14 mouse cellular contexts compared by ENCODE assay signal in the genomic region with DNA sequence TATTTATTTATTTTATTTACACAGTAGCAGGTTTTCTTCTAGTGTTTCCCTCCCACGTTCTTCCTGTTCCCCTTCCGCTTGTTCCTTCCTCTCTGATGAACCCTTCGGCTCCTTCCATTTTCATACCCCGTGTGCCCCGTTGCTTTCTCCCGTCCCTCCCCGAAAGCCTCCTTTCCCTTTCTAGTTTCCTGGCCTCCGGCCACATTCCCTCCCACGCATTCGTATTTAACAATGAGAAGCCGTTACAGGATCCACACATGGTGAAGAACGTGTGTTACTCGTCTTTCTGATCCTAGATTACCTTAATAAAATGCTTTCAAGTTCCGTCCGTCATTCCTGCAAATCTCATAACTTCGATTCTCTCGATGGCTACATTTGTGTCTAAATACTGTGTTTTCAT. TPM values are rescaled to one million over a fixed set of nuclear protein-coding genes. Genes with fewer than 3 reads are reported as not detected.
DNase-seq lines count a peak whose midpoint lies in the region; ATAC-seq and TF ChIP-seq lines count a peak whose summit lies in the region.
"Had no signal": no experiment of that assay in that cellular context is flagged by ENCODE, and none has a peak within 500 bp of the region (broad histone marks: within the 10 kb centered on the region; RNA-seq: fewer than 3 reads in every experiment).

No protein-coding gene starts in this region.

- peak; percentile 97 for DNase-seq in heart, adult 11 months
- peak; percentile 38 for DNase-seq in ovary, postnatal 36 days (ENCODE audit: low spot score)
- no peak for DNase-seq in ovary, postnatal 10 days (ENCODE audit: low spot score)
- DNase-seq in layer of hippocampus, adult 2 months (ENCODE audit: low spot score in 2 of 2): peak in 1 of 2 experiments; percentile 55
- peak; percentile 16 for DNase-seq in testis, postnatal 14 days (ENCODE audit: low spot score)
- no peak for DNase-seq in adipocyte (ENCODE audit: low spot score)
- DNase-seq: cerebellum, adult 11 months had no signal

- no peaks in the 10 kb centered on the region for H3K27me3 ChIP-seq in heart, embryonic 11.5 days (ENCODE audit: control insufficient read depth, insufficient read depth, low read length)
- H3K27me3 ChIP-seq: heart, embryonic 15.5 days; intestine, embryonic 15.5 days; limb, embryonic 12.5 days; lung, embryonic 15.5 days; midbrain, embryonic 13.5 days; neural tube, embryonic 12.5 days had no signal

- H3K27ac ChIP-seq in heart, embryonic 11.5 days (ENCODE audit: low read depth, low read length): no peak overlapping the region
- no peak overlapping the region for H3K27ac ChIP-seq in layer of hippocampus, adult 2 months
- H3K27ac ChIP-seq: heart, embryonic 15.5 days; intestine, embryonic 15.5 days; limb, embryonic 12.5 days; lung, embryonic 15.5 days; midbrain, embryonic 13.5 days; neural tube, embryonic 12.5 days had no signal

- no peak overlapping the region for H3K4me2 ChIP-seq in heart, embryonic 11.5 days
- H3K4me2 ChIP-seq: heart, embryonic 15.5 days; intestine, embryonic 15.5 days; limb, embryonic 12.5 days; lung, embryonic 15.5 days; midbrain, embryonic 13.5 days; neural tube, embryonic 12.5 days had no signal

- H3K4me1 ChIP-seq in heart, embryonic 11.5 days (ENCODE audit: control insufficient read depth, insufficient read depth, low read length): no peaks in the 10 kb centered on the region
- H3K4me1 ChIP-seq: intestine, embryonic 15.5 days; limb, embryonic 12.5 days; lung, embryonic 15.5 days; midbrain, embryonic 13.5 days; neural tube, embryonic 12.5 days had no signal

- no peak overlapping the region for H3K4me3 ChIP-seq in heart, embryonic 11.5 days (ENCODE audit: low read depth, low read length)
- H3K4me3 ChIP-seq in layer of hippocampus, adult 2 months: peak overlapping the region; percentile 23
- H3K4me3 ChIP-seq: heart, embryonic 15.5 days; intestine, embryonic 15.5 days; limb, embryonic 12.5 days; lung, embryonic 15.5 days; midbrain, embryonic 13.5 days; neural tube, embryonic 12.5 days had no signal

- no peak overlapping the region for H3K9ac ChIP-seq in heart, embryonic 11.5 days (ENCODE audit: low read depth, low read length)
- H3K9ac ChIP-seq: heart, embryonic 15.5 days; intestine, embryonic 15.5 days; limb, embryonic 12.5 days; lung, embryonic 15.5 days; midbrain, embryonic 13.5 days; neural tube, embryonic 12.5 days had no signal

- H3K36me3 ChIP-seq in heart, embryonic 11.5 days (ENCODE audit: control insufficient read depth, insufficient read depth, low read length): no peaks in the 10 kb centered on the region
- H3K36me3 ChIP-seq: heart, embryonic 15.5 days; intestine, embryonic 15.5 days; limb, embryonic 12.5 days; lung, embryonic 15.5 days; midbrain, embryonic 13.5 days; neural tube, embryonic 12.5 days had no signal

- WGBS in heart, embryonic 11.5 days (ENCODE audit: insufficient replicate concordance): 80% methylated on average over 17 of the region's 17 CpGs

- TF ChIP-seq CTCF in layer of hippocampus, adult 2 months (conservative IDR thresholded peaks at IDR 0.05): no peak

- ATAC-seq in heart, embryonic 11.5 days (replicated peaks; ENCODE audit: insufficient number of reproducible peaks, low FRiP score, low TSS enrichment): no peak
- ATAC-seq: intestine, embryonic 15.5 days; midbrain, embryonic 13.5 days had no signal

- H3K9me3 ChIP-seq in heart, embryonic 11.5 days (replicated peaks; ENCODE audit: control insufficient read depth, low read length): no peaks in the 10 kb centered on the region
- H3K9me3 ChIP-seq: heart, embryonic 15.5 days; intestine, embryonic 15.5 days; limb, embryonic 12.5 days; lung, embryonic 15.5 days; neural tube, embryonic 12.5 days had no signal

RNA-seq across cellular contexts. Expression of a gene that starts 4.5 kb away (rescaled TPM):
- 14.9 and 19.7 TPM in 2 replicates for polyA plus RNA-seq in heart, embryonic 11.5 days (2014; fragmentation: Nextera tagmentation; extraction: Ambion mirVana)
- 100 to 1,000 TPM; 105 to 110 TPM for total RNA-seq in layer of hippocampus, adult 2 months (2021)

Comparison
In these comparisons a context has a peak if more than half of its experiments do, and no peak if none do; other contexts are left out.
1. DNase-seq: peak in heart, adult 11 months (single experiment), ovary, postnatal 36 days (single experiment) and testis, postnatal 14 days (single experiment); none in ovary, postnatal 10 days (single experiment) and adipocyte (single experiment).